In the genomic region with DNA sequence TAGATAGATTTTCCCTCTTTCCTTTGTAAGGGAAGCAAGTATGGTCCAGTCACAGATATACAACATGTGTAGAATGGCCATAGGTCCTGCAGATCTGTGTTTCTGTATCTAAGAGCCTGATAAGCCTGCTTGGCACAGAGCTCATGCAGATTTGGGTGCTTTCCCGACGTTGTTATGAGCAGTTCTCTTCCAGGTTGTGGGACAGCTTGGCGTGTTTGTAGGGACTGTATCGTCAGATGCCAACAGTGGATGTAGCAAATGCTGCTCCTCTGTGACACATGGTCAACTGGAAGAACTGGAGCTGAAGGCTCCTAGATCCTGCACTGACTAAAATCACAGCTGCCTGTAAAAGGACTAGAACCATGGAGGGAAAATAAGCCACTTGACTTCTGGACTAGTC, we compare ENCODE assay signal across 19 mouse cellular contexts. TPM values are rescaled to one million over a fixed set of nuclear protein-coding genes. Genes with fewer than 3 reads are reported as not detected.
DNase-seq lines count a peak whose midpoint lies in the region; ATAC-seq and TF ChIP-seq lines count a peak whose summit lies in the region.
"Had no signal": no experiment of that assay in that cellular context is flagged by ENCODE, and none has a peak within 500 bp of the region (broad histone marks: within the 10 kb centered on the region; RNA-seq: fewer than 3 reads in every experiment).

No protein-coding gene starts in this region.

- peak; percentile 59 for DNase-seq in cerebellum, adult 11 months
- peak; percentile 53 to 81 for DNase-seq in cerebellum, adult 2 months
- DNase-seq in cerebellum, postnatal 36 days: peak; percentile 62 to 63
- peak; percentile 48 to 52 for DNase-seq in layer of hippocampus, postnatal 10 days (ENCODE audit: low spot score in 2 of 2)
- DNase-seq in embryonic facial prominence, embryonic 10.5 days (ENCODE audit: low spot score): no peak
- DNase-seq: embryo, embryonic 11 days; heart, adult 18-20 months; kidney, adult 11 months; lung, adult 2 months; lung, postnatal 36 days had no signal

- TF ChIP-seq POLR2A in cerebellum, adult 2 months (IDR thresholded peaks at IDR 0.05; ENCODE audit: borderline replicate concordance, insufficient read depth, low read length): no peak

- no peaks in the 10 kb centered on the region for H3K9me3 ChIP-seq in embryonic facial prominence, embryonic 10.5 days
- no peaks in the 10 kb centered on the region for H3K9me3 ChIP-seq in intestine, embryonic 16.5 days (ENCODE audit: control insufficient read depth, low read length)
- no peaks in the 10 kb centered on the region for H3K9me3 ChIP-seq in forebrain, embryonic 15.5 days
- H3K9me3 ChIP-seq: forebrain, embryonic 10.5 days had no signal

- 11% methylated on average over 4 of the region's 4 CpGs for WGBS in cerebellum, adult 2 months
- WGBS in embryonic facial prominence, embryonic 10.5 days: 85% methylated on average over 4 of the region's 4 CpGs
- WGBS in intestine, embryonic 16.5 days: 83% methylated on average over 4 of the region's 4 CpGs
- 75% methylated on average over 4 of the region's 4 CpGs for WGBS in forebrain, embryonic 15.5 days

- no peak for ATAC-seq in intestine, embryonic 16.5 days
- ATAC-seq in forebrain, embryonic 15.5 days (replicated peaks): no peak
- ATAC-seq: hindbrain, postnatal 0 days had no signal

- no peaks in the 10 kb centered on the region for H3K36me3 ChIP-seq in embryonic facial prominence, embryonic 10.5 days (replicated peaks)
- no peaks in the 10 kb centered on the region for H3K36me3 ChIP-seq in intestine, embryonic 16.5 days (ENCODE audit: control insufficient read depth, insufficient read depth, low read length)
- H3K36me3 ChIP-seq in forebrain, embryonic 15.5 days: no peaks in the 10 kb centered on the region
- H3K36me3 ChIP-seq: forebrain, embryonic 10.5 days had no signal

- H3K27ac ChIP-seq in cerebellum, adult 2 months (ENCODE audit: insufficient read depth, low read length): no peak overlapping the region
- no peak overlapping the region for H3K27ac ChIP-seq in embryonic facial prominence, embryonic 10.5 days (replicated peaks)
- H3K27ac ChIP-seq in intestine, embryonic 16.5 days (ENCODE audit: low read length): no peak overlapping the region
- no peak overlapping the region for H3K27ac ChIP-seq in forebrain, embryonic 15.5 days (replicated peaks)
- H3K27ac ChIP-seq: forebrain, embryonic 10.5 days; hindbrain, postnatal 0 days had no signal

- no peaks in the 10 kb centered on the region for H3K27me3 ChIP-seq in cerebellum, adult 2 months (ENCODE audit: control insufficient read depth, insufficient read depth, low read length)
- no peaks in the 10 kb centered on the region for H3K27me3 ChIP-seq in embryonic facial prominence, embryonic 10.5 days (replicated peaks; ENCODE audit: low read depth, poor library complexity, severe bottlenecking)
- no peaks in the 10 kb centered on the region for H3K27me3 ChIP-seq in intestine, embryonic 16.5 days (replicated peaks; ENCODE audit: control insufficient read depth, insufficient read depth, low read length)
- H3K27me3 ChIP-seq in forebrain, embryonic 15.5 days: no peaks in the 10 kb centered on the region

- no peak for TF ChIP-seq CTCF in cerebellum, adult 2 months (IDR thresholded peaks at IDR 0.05; ENCODE audit: borderline replicate concordance, insufficient read depth, low read depth, low read length)

- no peak overlapping the region for H3K4me2 ChIP-seq in intestine, embryonic 16.5 days (ENCODE audit: low read depth, low read length)
- H3K4me2 ChIP-seq in forebrain, embryonic 15.5 days (replicated peaks): no peak overlapping the region
- H3K4me2 ChIP-seq: liver, embryonic 11.5 days had no signal

- H3K4me3 ChIP-seq in cerebellum, adult 2 months (replicated peaks; ENCODE audit: insufficient read depth, low read depth, low read length): no peak overlapping the region
- no peak overlapping the region for H3K4me3 ChIP-seq in embryonic facial prominence, embryonic 10.5 days
- H3K4me3 ChIP-seq in intestine, embryonic 16.5 days (ENCODE audit: low read length): no peak overlapping the region
- no peak overlapping the region for H3K4me3 ChIP-seq in forebrain, embryonic 15.5 days
- H3K4me3 ChIP-seq: forebrain, embryonic 10.5 days had no signal

- H3K4me1 ChIP-seq in cerebellum, adult 2 months (ENCODE audit: control insufficient read depth, insufficient read depth, low read length): peaks cover 12% of the 10 kb centered on the region; the same call in 1 of the 2 replicates
- no peaks in the 10 kb centered on the region for H3K4me1 ChIP-seq in embryonic facial prominence, embryonic 10.5 days
- H3K4me1 ChIP-seq in intestine, embryonic 16.5 days (ENCODE audit: control insufficient read depth, insufficient read depth, low read length): no peaks in the 10 kb centered on the region
- H3K4me1 ChIP-seq in forebrain, embryonic 15.5 days: no peaks in the 10 kb centered on the region
- H3K4me1 ChIP-seq: forebrain, embryonic 10.5 days had no signal

- no peak overlapping the region for H3K9ac ChIP-seq in intestine, embryonic 16.5 days (ENCODE audit: low read depth, low read length)
- no peak overlapping the region for H3K9ac ChIP-seq in forebrain, embryonic 15.5 days (replicated peaks)

RNA-seq across cellular contexts. Expression of gene Synpr, which starts 17.4 kb away (rescaled TPM):
- polyA plus RNA-seq in cerebellum, adult 2 months (2012; rRNA removed): 50.8 and 62.6 TPM in 2 replicates
- total RNA-seq in layer of hippocampus, postnatal 10 days (2021): 100 to 1,000 TPM; 122 to 125 TPM
- polyA plus RNA-seq in embryonic facial prominence, embryonic 10.5 days (2016; fragmentation: Nextera tagmentation; extraction: Ambion mirVana): 3.7 TPM in 2 replicates
- polyA plus RNA-seq in intestine, embryonic 16.5 days (2015; fragmentation: Nextera tagmentation; extraction: Ambion mirVana): 1.5 and 1.7 TPM in 2 replicates
- 25.3 and 25.8 TPM in 2 replicates for polyA plus RNA-seq in forebrain, embryonic 15.5 days (2015; fragmentation: Nextera tagmentation; extraction: Ambion mirVana)
- total RNA-seq: gastrocnemius, adult 8-10 months; hematopoietic stem cell, adult 5-6 weeks; megakaryocyte-erythroid progenitor cell, adult 5-6 weeks had no signal
- polyA plus RNA-seq: C2C12; lung, adult 2 months had no signal
